Mouse (Mus musculus): ENCODE measurements around the gene Zbtb9.

The Zbtb9 gene

GRCm38 (mm10) chr17:27040304-27041045 is 67.5 kb downstream of the Zbtb9 start:
- DNase-seq (ENCODE audit: low spot score in 2 of 2): peak in 1 of 2 experiments; percentile 57

- peak in 1 of 2 experiments; percentile 52 for DNase-seq (ENCODE audit: low spot score in 2 of 2)
These were observed 68.2 kb downstream of the Zbtb9 start for GRCm38 (mm10) chr17:27041046-27041786.

- DNase-seq (ENCODE audit: low spot score in 2 of 2): peak; percentile 22 to 50
These were observed 68.8 kb downstream of the Zbtb9 start for GRCm38 (mm10) chr17:27041787-27042055.

- peak in 1 of 2 experiments; percentile 35 for DNase-seq (ENCODE audit: low spot score in 2 of 2)
These were observed 69.9 kb downstream of the Zbtb9 start for GRCm38 (mm10) chr17:27042840-27043239.

GRCm38 (mm10) chr17:27045164-27045563 is 72.2 kb downstream of the Zbtb9 start:
- no peak for DNase-seq (ENCODE audit: low spot score in 2 of 2)

GRCm38 (mm10) chr17:27047762-27048444 is 74.9 kb downstream of the Zbtb9 start:
- DNase-seq (ENCODE audit: low spot score in 2 of 2): peak in 1 of 2 experiments; percentile 46

- DNase-seq (ENCODE audit: low spot score in 2 of 2): no peak
These were observed 75.7 kb downstream of the Zbtb9 start for GRCm38 (mm10) chr17:27048445-27049239.

GRCm38 (mm10) chr17:27050853-27051252 is 77.9 kb downstream of the Zbtb9 start:
- no peak for DNase-seq (ENCODE audit: low spot score in 2 of 2)

GRCm38 (mm10) chr17:27051514-27051913 is 78.5 kb downstream of the Zbtb9 start:
- DNase-seq (ENCODE audit: low spot score in 2 of 2): peak in 1 of 2 experiments; percentile 64

GRCm38 (mm10) chr17:27056170-27056569 is 83.2 kb downstream of the Zbtb9 start:
- peak in 1 of 2 experiments; percentile 69 for DNase-seq (ENCODE audit: low spot score in 2 of 2)

GRCm38 (mm10) chr17:27056812-27057516 is 84.0 kb downstream of the Zbtb9 start, which contains the start of gene Itpr3:
Gene Itpr3, plus strand, starts transcription at chr17:27057304.
- peak; percentile 54 to 83 for DNase-seq (ENCODE audit: low spot score in 2 of 2)

- DNase-seq (ENCODE audit: low spot score in 2 of 2): peak in 1 of 2 experiments; percentile 46
These were observed 84.6 kb downstream of the Zbtb9 start for GRCm38 (mm10) chr17:27057517-27058055.

All from spleen, postnatal 10 days (tissue).